Mouse (Mus musculus) kidney, postnatal 25 days (tissue): Measurements from ENCODE around the gene Mrgpre.

ENCODE experiments used
- DNase-seq, 2 experiments: peaks; one replicate each; pipeline ENCODE4 v3.0.0; 2021; ENCODE audit warnings: mixed read lengths in 2 of 2

Gene Mrgpre

DNA sequence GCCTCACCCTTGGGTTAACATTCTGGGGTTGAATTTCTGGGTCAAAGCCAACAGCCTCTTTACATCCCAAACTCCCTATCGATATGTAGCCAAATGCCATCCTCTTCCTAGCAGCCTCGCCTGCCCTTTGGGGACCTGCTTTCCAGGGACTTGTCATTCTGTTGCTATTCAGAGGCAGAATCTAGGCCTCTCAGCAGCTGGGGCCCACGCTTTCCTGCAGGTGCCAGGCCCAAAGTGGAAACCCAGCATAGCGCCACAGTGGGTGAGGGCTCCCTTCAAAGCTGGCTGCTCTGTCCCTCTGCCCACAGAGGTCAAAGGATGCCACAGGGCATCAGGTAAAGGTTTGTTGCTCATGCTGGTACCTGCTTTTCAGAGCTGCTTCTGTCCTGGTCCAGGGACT is 50.6 kb downstream of the Mrgpre start:
- no peak for DNase-seq

DNA sequence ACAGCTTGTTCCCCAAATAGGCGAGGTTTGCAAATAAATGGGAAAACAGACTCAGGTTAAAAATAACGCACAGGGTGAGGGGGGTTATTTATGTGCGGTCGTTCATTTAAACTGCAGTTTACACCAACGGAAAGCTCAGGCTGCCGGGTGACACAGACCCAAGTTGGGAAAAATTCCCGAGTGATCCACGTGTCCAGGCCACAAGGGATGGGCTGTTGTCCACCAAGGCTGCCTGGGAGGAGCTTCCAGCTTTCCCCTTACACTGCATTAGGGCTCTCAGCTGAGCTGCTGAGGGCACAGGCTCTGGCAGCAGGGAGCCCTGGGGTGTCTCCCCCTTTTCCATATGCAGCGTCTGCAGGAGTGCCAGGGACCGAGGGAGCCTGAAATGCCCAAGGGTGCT is 54.4 kb downstream of the Mrgpre start:
- DNase-seq, result peak; percentile 53 to 64
